Mouse (Mus musculus) heart, embryonic 16.5 days (tissue): ENCODE measurements around the gene Sun5. TPM values are rescaled to one million over a fixed set of nuclear protein-coding genes. Genes with fewer than 3 reads are reported as not detected.

Experiments used
- ATAC-seq: fragments of 200-750 bp; cut with Nextera tagmentation; replicated peaks from 2 replicates; pipeline ENCODE4 v1.8.0; 2017; ENCODE audit warnings: moderate number of reproducible peaks; ENCODE audit not compliant: insufficient read depth, low FRiP score; ENCODE audit errors: extremely low read depth
- H3K27ac ChIP-seq: fragments of 300-500 bp; sonication (generic); 2 replicates; pipeline ENCODE4 v1.5.1; 2014; ENCODE audit warnings: mild to moderate bottlenecking, low read length, control low read depth, moderate library complexity
- H3K27me3 ChIP-seq: fragments of 300-500 bp; sonication (generic); 2 replicates; pipeline ENCODE4 v1.6.1; 2014; ENCODE audit warnings: low read length, mixed read lengths; ENCODE audit not compliant: control insufficient read depth, insufficient read depth
- H3K36me3 ChIP-seq: fragments of 300-500 bp; sonication (generic); 2 replicates; pipeline ENCODE4 v1.6.1; 2014; ENCODE audit not compliant: control insufficient read depth, insufficient read depth
- H3K4me1 ChIP-seq: fragments of 300-500 bp; sonication (generic); 2 replicates; pipeline ENCODE4 v1.6.1; 2014; ENCODE audit warnings: low read length, mixed read lengths; ENCODE audit not compliant: control insufficient read depth, insufficient read depth
- H3K4me2 ChIP-seq: fragments of 300-500 bp; sonication (generic); 2 replicates; pipeline ENCODE4 v1.6.1; 2014; ENCODE audit warnings: low read depth, mild to moderate bottlenecking, control low read depth, low read length
- H3K4me3 ChIP-seq: fragments of 300-500 bp; sonication (generic); 2 replicates; pipeline ENCODE4 v1.5.1; 2014; ENCODE audit warnings: mild to moderate bottlenecking, control low read depth, low read length
- H3K9ac ChIP-seq: fragments of 300-500 bp; sonication (generic); 2 replicates; pipeline ENCODE4 v1.6.1; 2014; ENCODE audit warnings: low read length, control low read depth
- H3K9me3 ChIP-seq: fragments of 300-500 bp; sonication (generic); replicated peaks from 2 replicates; pipeline ENCODE4 v1.6.1; 2016; ENCODE audit warnings: low read length; ENCODE audit not compliant: control insufficient read depth
- WGBS: fragments of 180-500 bp; shearing (Covaris S2); extraction: QIAGEN DNeasy Blood & Tissue Kit; methylation state at CpG from one replicate; pipeline ENCODE4 v1.1.7; 2014; 5-methylcytosine and 5-hydroxymethylcytosine counted together
- polyA plus RNA-seq: library from polyadenylated mRNA; unstranded; fragments of >200 nt; fragmentation: Nextera tagmentation; extraction: Ambion mirVana; gene quantifications from 2 replicates; pipeline ENCODE4 v1.2.1, GENCODE M21; 2015

The Sun5 gene
- polyA plus RNA-seq, result not detected in 2 replicates

DNA sequence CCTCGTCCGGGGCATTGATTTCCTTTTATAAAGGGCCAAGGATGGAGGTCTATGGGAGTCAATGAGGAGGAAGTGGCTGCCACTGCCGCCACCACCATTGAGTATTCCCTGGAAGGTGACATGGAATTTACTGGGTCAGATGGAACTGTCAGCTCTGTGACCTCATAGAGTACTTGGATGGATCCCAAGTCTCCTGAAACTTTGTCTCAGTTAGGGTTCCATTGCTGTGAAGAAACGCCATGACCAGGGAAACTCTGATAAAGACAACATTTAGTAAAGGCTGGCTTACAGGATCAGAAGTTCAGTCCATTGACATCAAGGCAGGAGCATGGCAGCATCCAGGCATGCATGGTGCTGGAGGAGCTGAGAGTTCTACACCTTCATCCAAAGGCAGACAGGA, at the start of gene Sun5:
Sun5 (minus strand) TSS at position 101 of the 400 bp plus-strand sequence.
- H3K4me2 ChIP-seq, result no peak within 1 kb of the TSS
- H3K27me3 ChIP-seq, result no peaks in the 10 kb centered on the region
- no peak within 1 kb of the TSS for H3K4me3 ChIP-seq
- no peak within 1 kb of the TSS for H3K27ac ChIP-seq
- H3K36me3 ChIP-seq, result no peaks in the 10 kb centered on the region
- ATAC-seq, result no peak
- H3K9ac ChIP-seq, result no peak within 1 kb of the TSS
- H3K9me3 ChIP-seq, result no peaks in the 10 kb centered on the region
- 77% methylated on average over 4 of the region's 4 CpGs for WGBS
- H3K4me1 ChIP-seq, result no peaks in the 10 kb centered on the region

DNA sequence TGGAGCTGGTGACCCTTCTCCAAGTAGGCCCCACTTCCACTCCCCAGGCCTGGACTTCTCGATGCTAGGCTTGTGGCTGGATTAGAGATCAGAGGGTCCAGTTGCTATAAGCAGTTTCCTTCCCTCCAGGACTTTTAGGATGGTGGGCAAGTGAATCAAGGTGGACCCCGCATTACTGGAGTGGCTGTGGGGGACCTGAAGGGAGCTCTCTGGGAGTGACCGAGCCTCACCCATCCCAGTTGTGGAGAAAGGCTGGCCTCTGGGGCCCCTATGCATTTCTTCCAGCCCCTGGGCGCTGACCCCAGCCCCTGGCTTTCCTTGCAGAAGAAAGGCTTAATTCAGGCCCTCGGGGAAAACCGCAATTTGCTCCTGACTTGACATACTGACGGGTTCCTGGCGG, 47.0 kb upstream of the Sun5 start, which contains the start of gene Bpifb3:
Bpifb3 (plus strand) TSS at position 301 of the 400 bp plus-strand sequence.
- ATAC-seq, result no peak
- Histone ChIP-seq H3K9me3 (no peaks in the 10 kb centered on the region), H3K4me1 (no peaks in the 10 kb centered on the region), H3K9ac (no peak within 1 kb of the TSS), H3K4me3 (no peak within 1 kb of the TSS), H3K27ac (no peak within 1 kb of the TSS), H3K36me3 (no peaks in the 10 kb centered on the region), H3K27me3 (no peaks in the 10 kb centered on the region), H3K4me2 (no peak within 1 kb of the TSS)
- 73% methylated on average over 8 of the region's 8 CpGs for WGBS

- WGBS, result 48% methylated on average over 5 of the region's 5 CpGs
- no peaks in the 10 kb centered on the region for H3K27me3 ChIP-seq
- no peak overlapping the region for H3K9ac ChIP-seq
- H3K4me3 ChIP-seq, result no peak overlapping the region
- 0 out of 2 replicates have a peak, but pooled peaks have one; percentile 6 for ATAC-seq
- no peak overlapping the region for H3K4me2 ChIP-seq
- H3K36me3 ChIP-seq, result no peaks in the 10 kb centered on the region
- H3K27ac ChIP-seq, result no peak overlapping the region
- H3K9me3 ChIP-seq, result no peaks in the 10 kb centered on the region
- no peaks in the 10 kb centered on the region for H3K4me1 ChIP-seq
These were observed 43.3 kb upstream of the Sun5 start for GRCm38 (mm10) chr2:153914151-153914550.

GRCm38 (mm10) chr2:153906626-153907025, 35.7 kb upstream of the Sun5 start:
- no peaks in the 10 kb centered on the region for H3K9me3 ChIP-seq
- no peak for ATAC-seq
- WGBS, result 79% methylated on average over 4 of the region's 4 CpGs
- no peaks in the 10 kb centered on the region for H3K36me3 ChIP-seq
- H3K27me3 ChIP-seq, result no peaks in the 10 kb centered on the region
- no peaks in the 10 kb centered on the region for H3K4me1 ChIP-seq
- no peak overlapping the region for H3K4me2 ChIP-seq
- H3K9ac ChIP-seq, result no peak overlapping the region
- no peak overlapping the region for H3K27ac ChIP-seq
- H3K4me3 ChIP-seq, result no peak overlapping the region

DNA sequence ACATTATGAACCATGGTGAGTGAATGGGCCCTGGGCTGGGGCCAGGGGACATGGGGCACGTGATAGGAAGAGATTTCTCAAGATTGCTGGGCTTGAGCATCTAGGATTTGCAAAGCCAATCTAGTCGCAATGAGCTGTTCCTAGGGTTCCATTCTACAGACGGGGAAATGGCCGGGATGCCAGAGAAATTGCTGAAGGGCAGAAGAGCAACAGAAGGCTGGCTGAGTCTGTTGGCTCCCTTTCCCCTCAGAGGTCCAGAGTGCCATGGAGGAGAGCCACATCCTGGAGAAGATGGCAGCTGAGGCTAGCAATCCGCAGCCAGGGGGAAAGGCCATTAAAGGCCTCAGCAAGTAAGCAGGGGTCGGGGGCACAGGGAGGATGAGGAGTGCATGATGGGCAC, 31.8 kb upstream of the Sun5 start:
- no peak for ATAC-seq
- H3K4me3 ChIP-seq, result no peak overlapping the region
- WGBS, result 78% methylated on average over 6 of the region's 6 CpGs
- H3K9me3 ChIP-seq, result no peaks in the 10 kb centered on the region
- H3K9ac ChIP-seq, result no peak overlapping the region
- no peaks in the 10 kb centered on the region for H3K4me1 ChIP-seq
- H3K27ac ChIP-seq, result no peak overlapping the region
- H3K4me2 ChIP-seq, result no peak overlapping the region
- H3K27me3 ChIP-seq, result no peaks in the 10 kb centered on the region
- H3K36me3 ChIP-seq, result no peaks in the 10 kb centered on the region

- Histone ChIP-seq H3K27me3 (no peaks in the 10 kb centered on the region), H3K9me3 (no peaks in the 10 kb centered on the region), H3K4me1 (no peaks in the 10 kb centered on the region), H3K36me3 (no peaks in the 10 kb centered on the region), H3K4me2 (no peak within 1 kb of the TSS), H3K9ac (no peak within 1 kb of the TSS), H3K4me3 (no peak within 1 kb of the TSS), H3K27ac (no peak within 1 kb of the TSS)
- WGBS, result 68% methylated on average over 4 of the region's 4 CpGs
- no peak for ATAC-seq
These were observed 29.2 kb upstream of the Sun5 start, which contains the start of gene Bpifb6 for GRCm38 (mm10) chr2:153900088-153900487. Gene Bpifb6 (plus strand): TSS chr2:153900388.

DNA sequence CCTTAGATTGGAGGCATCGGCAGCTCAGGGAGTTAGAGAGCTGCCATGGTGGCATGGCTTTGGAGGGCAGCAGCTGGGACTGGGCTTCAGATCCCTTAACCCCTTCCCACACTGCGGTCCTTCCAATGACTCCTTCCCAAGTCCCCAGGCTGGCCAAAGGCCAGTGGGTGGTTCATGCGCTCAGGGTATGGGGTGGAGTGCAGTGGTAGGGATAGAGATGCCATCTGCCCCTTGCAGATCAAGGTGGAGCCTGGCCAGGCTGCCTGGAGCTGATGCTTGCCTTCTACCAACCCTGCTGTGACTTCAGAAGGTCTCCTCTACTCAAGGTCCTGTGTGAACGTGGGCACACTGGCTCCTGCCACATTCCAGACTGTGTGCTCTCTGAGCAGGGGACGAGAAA, 28.2 kb upstream of the Sun5 start:
- no peaks in the 10 kb centered on the region for H3K9me3 ChIP-seq
- H3K36me3 ChIP-seq, result no peaks in the 10 kb centered on the region
- no peak overlapping the region for H3K4me3 ChIP-seq
- 72% methylated on average over 5 of the region's 5 CpGs for WGBS
- H3K9ac ChIP-seq, result no peak overlapping the region
- H3K27me3 ChIP-seq, result no peaks in the 10 kb centered on the region
- no peaks in the 10 kb centered on the region for H3K4me1 ChIP-seq
- H3K27ac ChIP-seq, result no peak overlapping the region
- no peak overlapping the region for H3K4me2 ChIP-seq
- ATAC-seq, result no peak

GRCm38 (mm10) chr2:153874745-153875144, 3.9 kb upstream of the Sun5 start, which contains the start of gene Bpifb2:
Gene Bpifb2 (plus strand): TSS chr2:153875045.
- 58% methylated on average over 9 of the region's 9 CpGs for WGBS
- no peaks in the 10 kb centered on the region for H3K27me3 ChIP-seq
- no peaks in the 10 kb centered on the region for H3K9me3 ChIP-seq
- no peak within 1 kb of the TSS for H3K4me3 ChIP-seq
- H3K4me2 ChIP-seq, result no peak within 1 kb of the TSS
- ATAC-seq, result no peak
- no peak within 1 kb of the TSS for H3K27ac ChIP-seq
- no peaks in the 10 kb centered on the region for H3K36me3 ChIP-seq
- no peaks in the 10 kb centered on the region for H3K4me1 ChIP-seq
- H3K9ac ChIP-seq, result no peak within 1 kb of the TSS

DNA sequence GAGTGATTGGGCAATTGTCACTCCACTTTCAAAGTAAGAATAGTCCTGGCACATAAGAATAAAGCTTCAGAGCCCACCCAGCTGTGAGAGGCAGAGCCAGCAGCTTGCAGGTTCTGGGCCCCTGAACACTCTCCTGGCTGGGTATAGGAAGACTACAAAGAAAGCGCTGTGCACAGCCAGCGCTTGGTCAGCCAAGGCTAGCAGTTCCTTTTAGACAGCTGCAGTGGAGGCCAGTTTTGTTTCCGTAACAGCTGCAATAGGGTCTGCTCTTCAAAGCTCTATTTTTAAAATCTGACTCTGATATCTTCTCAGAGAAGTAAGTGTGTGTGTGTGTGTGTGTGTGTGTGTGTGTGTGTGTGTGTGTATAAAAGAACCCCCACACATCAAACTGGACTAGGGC, 8.9 kb downstream of the Sun5 start:
- no peak overlapping the region for H3K27ac ChIP-seq
- no peaks in the 10 kb centered on the region for H3K36me3 ChIP-seq
- no peaks in the 10 kb centered on the region for H3K4me1 ChIP-seq
- H3K9ac ChIP-seq, result no peak overlapping the region
- no peaks in the 10 kb centered on the region; the same call in 1 of the 2 replicates for H3K27me3 ChIP-seq
- no peak for ATAC-seq
- no peak overlapping the region for H3K4me3 ChIP-seq
- WGBS, result 62% methylated on average over 3 of the region's 3 CpGs
- H3K9me3 ChIP-seq, result no peaks in the 10 kb centered on the region
- H3K4me2 ChIP-seq, result no peak overlapping the region
